Mouse (Mus musculus): ENCODE measurements around the gene Ccdc50. TPM values are rescaled to one million over a fixed set of nuclear protein-coding genes. Genes with fewer than 3 reads are reported as not detected.

The Ccdc50 gene
- polyA plus RNA-seq, 1 experiment: 130 TPM

- Histone ChIP-seq H3K4me1 (ENCODE audit: control insufficient read depth, insufficient read depth, low read length) (no peaks in the 10 kb centered on the region), H3K36me3 (ENCODE audit: control insufficient read depth, insufficient read depth, low read length) (no peaks in the 10 kb centered on the region), H3K4me3 (ENCODE audit: control insufficient read depth, low read depth, low read length) (no peak overlapping the region), H3K27ac (ENCODE audit: control insufficient read depth, insufficient read depth, low read depth, low read length) (no peak overlapping the region), H3K27me3 (ENCODE audit: control insufficient read depth, insufficient read depth, low read length) (no peaks in the 10 kb centered on the region)
- TF ChIP-seq CTCF (IDR thresholded peaks at IDR 0.05; ENCODE audit: control insufficient read depth, insufficient read depth, insufficient replicate concordance, low read depth, low read length) (peak; percentile 24; the same call in 1 of the 2 replicates), POLR2A (IDR thresholded peaks at IDR 0.05; ENCODE audit: control insufficient read depth, low read depth, low read length) (no peak)
Measured at GRCm38 (mm10) chr16:27468731-27469130, 80.1 kb downstream of the Ccdc50 start.

GRCm38 (mm10) chr16:27471389-27471788 is 82.7 kb downstream of the Ccdc50 start:
- no peak overlapping the region for H3K27ac ChIP-seq (ENCODE audit: control insufficient read depth, insufficient read depth, low read depth, low read length)
- H3K36me3 ChIP-seq (ENCODE audit: control insufficient read depth, insufficient read depth, low read length): no peaks in the 10 kb centered on the region
- H3K4me1 ChIP-seq (ENCODE audit: control insufficient read depth, insufficient read depth, low read length): no peaks in the 10 kb centered on the region
- H3K27me3 ChIP-seq (ENCODE audit: control insufficient read depth, insufficient read depth, low read length): no peaks in the 10 kb centered on the region
- H3K4me3 ChIP-seq (ENCODE audit: control insufficient read depth, low read depth, low read length): no peak overlapping the region
- no peak for TF ChIP-seq CTCF (IDR thresholded peaks at IDR 0.05; ENCODE audit: control insufficient read depth, insufficient read depth, insufficient replicate concordance, low read depth, low read length)
- TF ChIP-seq POLR2A (IDR thresholded peaks at IDR 0.05; ENCODE audit: control insufficient read depth, low read depth, low read length): no peak

- no peaks in the 10 kb centered on the region for H3K27me3 ChIP-seq (ENCODE audit: control insufficient read depth, insufficient read depth, low read length)
- no peaks in the 10 kb centered on the region for H3K36me3 ChIP-seq (ENCODE audit: control insufficient read depth, insufficient read depth, low read length)
- no peak overlapping the region for H3K27ac ChIP-seq (ENCODE audit: control insufficient read depth, insufficient read depth, low read depth, low read length)
- no peak for TF ChIP-seq CTCF (IDR thresholded peaks at IDR 0.05; ENCODE audit: control insufficient read depth, insufficient read depth, insufficient replicate concordance, low read depth, low read length)
- TF ChIP-seq POLR2A (IDR thresholded peaks at IDR 0.05; ENCODE audit: control insufficient read depth, low read depth, low read length): no peak
- H3K4me3 ChIP-seq (ENCODE audit: control insufficient read depth, low read depth, low read length): no peak overlapping the region
- no peaks in the 10 kb centered on the region for H3K4me1 ChIP-seq (ENCODE audit: control insufficient read depth, insufficient read depth, low read length)
Measured at GRCm38 (mm10) chr16:27483834-27484233, 95.2 kb downstream of the Ccdc50 start.

Other genes with a start within 250 kb of the Ccdc50 start
- gene Ostn, start 81.4 kb upstream of the Ccdc50 start, polyA plus RNA-seq (2012; rRNA removed): not detected in 2 replicates
- gene Uts2b, start 18.6 kb upstream of the Ccdc50 start, polyA plus RNA-seq (2012; rRNA removed): not detected in 2 replicates

All from testis, adult 2 months (tissue).